Mouse (Mus musculus) kidney, postnatal 14 days (tissue): ENCODE results near the gene Armcx4.
A peak's percentile ranks its signal among the peaks of the same experiment; 100 is the strongest.
"Not testable (repeated sequence)": the region's sequence is repeated elsewhere in the genome, so short reads cannot be mapped to it uniquely, and the experiment has no call there.

ENCODE experiments used
- DNase-seq: peaks from one replicate; pipeline ENCODE4 v3.0.0; 2022; ENCODE audit warnings: mixed read lengths

The Armcx4 gene

GRCm38 (mm10) chrX:134686267-134686666 lies at the start of gene Armcx4:
Gene Armcx4, plus strand, starts transcription at chrX:134686519.
- DNase-seq: peak; percentile 69

- peak; percentile 32 for DNase-seq
These were observed 45.1 kb upstream of the Armcx4 start for GRCm38 (mm10) chrX:134641000-134641760.

- no peak for DNase-seq
These were observed 40.0 kb upstream of the Armcx4 start for GRCm38 (mm10) chrX:134646338-134646737.

GRCm38 (mm10) chrX:134647421-134647820 lies 38.9 kb upstream of the Armcx4 start:
- DNase-seq: no peak

DNA sequence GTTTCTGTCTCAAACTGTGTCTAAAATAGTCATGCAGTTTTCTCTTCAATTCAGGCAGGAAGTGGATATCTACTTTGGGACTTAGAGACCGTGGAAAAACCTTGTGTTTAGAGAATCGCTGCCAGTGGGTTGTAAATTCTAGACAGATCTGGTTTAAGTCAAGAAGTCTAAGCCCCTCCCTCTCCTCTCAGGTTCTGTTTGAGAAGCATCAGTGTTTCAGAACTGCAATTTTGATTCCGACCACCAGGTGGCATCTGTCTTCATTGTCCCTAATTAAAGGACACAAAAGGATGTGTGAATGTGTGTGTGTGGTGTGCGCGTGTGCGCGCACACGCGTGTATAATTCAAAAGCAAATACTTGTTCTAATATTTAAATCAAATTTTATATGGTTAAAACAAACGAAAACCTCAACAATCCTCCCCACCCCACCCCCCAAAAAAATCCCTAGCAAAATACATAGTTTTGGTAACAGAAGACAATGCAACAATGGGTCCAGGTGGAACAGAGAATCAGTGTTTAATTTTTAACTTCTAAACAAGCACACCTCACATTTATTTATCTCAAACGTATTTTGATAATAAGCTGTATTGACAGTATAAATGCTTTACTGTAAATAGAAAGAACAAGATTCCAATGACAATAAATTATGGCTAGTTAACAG lies 38.2 kb upstream of the Armcx4 start:
- peak; percentile 83 for DNase-seq

- DNase-seq: no peak
These were observed 34.3 kb upstream of the Armcx4 start for GRCm38 (mm10) chrX:134652061-134652460.

DNA sequence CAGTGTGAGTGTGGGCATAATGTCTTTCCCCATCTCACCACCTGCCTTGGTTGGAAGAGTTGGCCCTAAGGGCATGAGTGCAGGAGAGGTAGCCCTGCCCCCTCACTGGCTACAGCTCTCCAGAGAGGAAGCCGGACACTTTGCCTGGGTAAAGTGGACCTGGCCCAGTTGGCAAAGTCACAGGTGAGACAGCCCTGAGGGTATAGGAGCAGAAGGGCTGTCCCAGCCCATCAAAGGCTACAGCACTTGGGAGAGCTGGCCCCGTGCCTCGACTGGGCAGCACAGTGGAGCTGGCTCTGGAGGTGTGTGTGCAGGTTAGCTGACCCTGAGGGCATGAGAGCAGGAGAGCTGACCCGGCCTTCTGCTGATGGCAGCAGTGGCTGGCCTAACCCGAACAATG lies 24.7 kb upstream of the Armcx4 start:
- no peak for DNase-seq

DNA sequence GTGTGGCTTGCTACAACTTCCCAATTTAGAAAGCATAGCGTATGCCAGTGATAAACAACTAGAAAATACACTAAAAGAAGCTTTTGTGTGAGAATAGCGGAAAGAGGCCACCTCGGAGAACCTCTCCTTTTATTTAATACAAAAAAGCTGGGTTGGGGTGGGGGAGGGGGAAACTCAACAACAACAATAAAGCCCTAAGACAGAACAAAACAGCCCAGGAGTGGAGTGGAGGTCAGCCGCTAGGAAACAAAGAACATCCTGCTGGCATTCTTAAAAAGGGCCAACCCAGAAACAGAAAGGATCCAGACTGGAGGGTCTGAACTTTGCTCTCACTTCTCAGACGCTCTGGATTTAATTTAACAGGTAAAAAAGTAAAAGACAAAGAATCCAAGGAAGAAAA lies 11.3 kb upstream of the Armcx4 start:
- no peak for DNase-seq

- DNase-seq: no peak
These were observed 10.4 kb upstream of the Armcx4 start for GRCm38 (mm10) chrX:134675959-134676358.

GRCm38 (mm10) chrX:134684936-134685335 lies 1.4 kb upstream of the Armcx4 start:
- no peak for DNase-seq

- peak; percentile 25 for DNase-seq
These were observed 436 bp downstream of the Armcx4 start for GRCm38 (mm10) chrX:134686739-134687171.

DNA sequence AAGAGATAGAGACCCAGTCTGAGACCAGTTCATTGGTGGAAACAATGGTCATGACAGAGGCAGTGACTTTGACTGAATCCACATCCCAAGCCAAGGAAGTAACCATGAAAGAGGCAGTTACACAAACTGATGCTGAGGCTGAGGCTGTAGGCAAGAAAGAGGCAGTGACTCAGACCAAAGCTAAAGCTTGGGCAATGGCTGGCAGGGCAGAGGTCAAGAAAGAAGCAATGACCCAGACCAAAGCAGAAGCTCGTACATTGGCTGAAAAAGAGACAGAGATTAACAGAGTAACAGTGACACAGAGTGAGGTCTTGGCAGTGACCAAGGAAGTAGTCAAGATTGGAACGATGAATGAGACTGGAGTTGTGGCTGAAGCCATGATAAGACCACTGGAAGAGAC lies 3.4 kb downstream of the Armcx4 start:
- DNase-seq: no peak

- peak; percentile 24 for DNase-seq
These were observed 4.7 kb downstream of the Armcx4 start for GRCm38 (mm10) chrX:134690871-134691539.

GRCm38 (mm10) chrX:134691540-134691935 lies 5.2 kb downstream of the Armcx4 start:
- peak; percentile 15 for DNase-seq

GRCm38 (mm10) chrX:134716863-134717262 lies 30.5 kb downstream of the Armcx4 start:
- no peak for DNase-seq

DNA sequence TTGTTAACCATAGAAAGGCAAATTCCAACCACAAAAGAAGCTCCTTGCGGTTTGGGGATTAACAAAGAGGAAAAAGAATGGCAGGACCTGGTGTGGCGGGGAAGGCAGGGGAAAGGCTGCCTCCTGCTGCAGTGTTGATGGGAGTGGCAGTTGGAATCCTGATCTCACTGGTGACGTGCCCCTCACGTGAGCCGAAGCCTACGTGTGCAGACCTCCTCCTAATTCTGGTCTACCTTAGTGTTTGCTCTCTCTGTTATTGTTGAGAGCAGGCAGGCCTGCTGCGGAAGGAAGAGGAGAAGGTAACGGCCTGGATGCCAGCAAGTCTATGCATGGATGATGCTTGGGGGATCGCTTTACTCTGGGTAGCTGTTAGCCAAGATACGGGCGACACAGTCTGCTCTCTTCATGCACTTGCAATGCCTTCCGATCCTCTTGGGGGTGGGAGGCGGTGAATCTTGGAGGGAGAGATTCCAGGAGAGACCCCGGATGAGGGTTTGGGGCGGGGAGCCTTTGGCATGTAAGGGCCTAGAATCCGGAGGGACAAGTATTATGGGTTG lies 31.5 kb downstream of the Armcx4 start, which contains the start of gene Armcx1:
Gene Armcx1, plus strand, starts transcription at position 212 of the 557 bp plus-strand sequence.
- peak; percentile 62 for DNase-seq

- peak; percentile 66 for DNase-seq
These were observed 32.2 kb downstream of the Armcx4 start for GRCm38 (mm10) chrX:134718524-134718923.

DNA sequence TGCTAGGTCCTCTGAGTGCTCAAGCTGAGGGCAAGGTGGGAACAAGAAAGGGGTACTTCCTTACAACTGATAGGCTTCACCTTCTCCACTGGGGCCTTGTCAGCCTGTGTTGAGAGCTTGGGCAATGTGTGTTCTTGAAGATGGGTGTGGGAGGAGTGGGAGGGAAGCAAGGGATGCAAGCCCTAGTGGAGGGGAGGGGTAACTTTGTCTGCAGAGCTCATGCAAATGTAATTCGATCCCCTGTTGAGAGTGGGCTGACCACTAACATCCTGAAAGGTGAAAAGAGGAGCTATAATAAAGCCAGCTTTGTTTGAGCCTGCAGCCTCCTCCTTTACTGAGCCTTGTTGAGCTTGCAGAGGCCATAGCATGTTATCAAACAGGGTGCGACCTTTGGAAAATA lies 37.4 kb downstream of the Armcx4 start:
- DNase-seq: not testable (repeated sequence)

- peak; percentile 31 for DNase-seq
These were observed 43.5 kb downstream of the Armcx4 start for GRCm38 (mm10) chrX:134729778-134730177.

DNA sequence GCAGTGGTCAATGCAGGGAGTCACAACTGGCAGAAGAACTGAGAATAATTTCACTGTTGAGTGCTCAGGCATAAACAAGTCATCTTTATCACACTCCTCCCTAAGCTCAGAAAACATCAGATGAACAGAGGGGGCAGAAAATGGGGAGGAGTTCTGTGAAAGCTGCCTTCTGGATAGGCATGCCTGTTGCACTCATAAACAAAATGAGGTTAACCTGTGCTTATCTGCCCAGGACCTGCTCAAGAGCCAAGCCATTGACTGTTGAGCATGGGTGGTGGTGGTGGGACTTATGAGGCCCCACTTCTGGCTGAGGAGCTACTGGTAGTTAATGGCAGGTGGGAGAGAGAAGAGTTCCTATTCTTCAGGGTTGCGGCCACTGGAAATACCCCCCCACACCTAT lies 51.5 kb downstream of the Armcx4 start:
- DNase-seq: no peak

GRCm38 (mm10) chrX:134739160-134739559 lies 52.8 kb downstream of the Armcx4 start:
- DNase-seq: no peak

- DNase-seq: no peak
These were observed 55.5 kb downstream of the Armcx4 start for GRCm38 (mm10) chrX:134741862-134742261.
